Mouse (Mus musculus) adrenal gland, postnatal 25 days (tissue): ENCODE data around the gene Mrps5. TPM values are rescaled to one million over a fixed set of nuclear protein-coding genes. Genes with fewer than 3 reads are reported as not detected.

Source experiments
- DNase-seq: peaks from one replicate; pipeline ENCODE4 v3.0.0; 2021; ENCODE audit warnings: mixed read lengths
- total RNA-seq: library from RNA; stranded (reverse); gene quantifications from 2 replicates; pipeline ENCODE4 v1.2.3, GENCODE M21; 2021

Gene Mrps5
- total RNA-seq, 1 experiment from 2014 or later: 98.4 TPM

DNA sequence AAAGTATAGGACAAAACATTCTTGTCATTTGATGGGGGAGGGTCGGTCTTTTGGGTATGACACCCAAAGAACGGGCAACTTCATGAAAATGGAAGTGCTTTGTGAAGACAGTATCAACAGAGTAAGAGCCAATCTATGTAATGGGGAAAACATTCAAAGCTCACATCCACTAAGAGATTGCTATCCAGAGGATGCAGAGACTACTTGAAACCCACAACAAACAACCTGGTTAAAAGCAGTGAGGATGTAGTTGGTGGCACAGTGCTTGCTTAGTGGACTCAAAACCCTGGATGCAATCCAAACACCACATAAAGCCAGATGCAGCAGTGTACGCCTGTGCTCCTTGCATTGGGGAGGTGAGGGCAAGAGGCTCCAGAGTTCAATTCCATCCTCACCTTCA is 32.3 kb downstream of the Mrps5 start:
- no peak for DNase-seq

DNA sequence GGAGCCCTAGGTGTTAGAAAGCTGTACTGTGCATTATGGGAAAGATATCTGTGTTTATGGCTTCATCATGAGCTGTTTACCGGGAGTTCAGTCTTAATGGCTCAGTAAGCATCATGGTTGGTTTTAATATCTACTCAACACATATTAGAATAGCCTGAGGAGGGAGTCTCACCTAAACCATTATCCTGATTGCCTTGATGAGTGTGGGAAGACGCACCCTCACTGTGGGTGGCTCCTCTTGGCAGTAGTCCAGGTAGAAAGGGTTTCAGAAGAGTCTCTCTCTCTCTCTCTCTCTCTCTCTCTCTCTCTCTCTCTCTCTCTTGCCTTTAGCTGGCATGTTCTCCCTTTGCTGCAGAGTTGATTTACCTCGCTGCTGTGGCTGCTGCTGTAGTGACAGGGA is 35.0 kb downstream of the Mrps5 start:
- no peak for DNase-seq

DNA sequence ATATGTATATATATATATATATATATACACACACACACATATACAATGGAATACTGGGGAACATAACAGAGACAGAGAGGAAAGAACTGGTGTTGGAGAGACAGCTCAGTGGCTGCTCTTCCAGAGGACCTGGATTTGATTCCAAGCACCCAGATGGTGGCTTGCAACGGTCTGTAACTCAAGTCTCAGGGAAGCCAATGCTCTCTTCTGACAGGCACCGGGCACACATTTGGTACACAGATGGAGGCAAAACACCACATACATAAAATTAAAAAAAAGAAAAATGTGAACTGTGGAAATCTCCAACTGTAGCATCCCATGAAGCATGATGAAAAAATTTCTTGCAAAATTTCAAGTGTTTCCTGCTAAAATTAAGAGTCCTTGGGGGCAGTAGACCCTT is 37.8 kb downstream of the Mrps5 start:
- DNase-seq: no peak

DNA sequence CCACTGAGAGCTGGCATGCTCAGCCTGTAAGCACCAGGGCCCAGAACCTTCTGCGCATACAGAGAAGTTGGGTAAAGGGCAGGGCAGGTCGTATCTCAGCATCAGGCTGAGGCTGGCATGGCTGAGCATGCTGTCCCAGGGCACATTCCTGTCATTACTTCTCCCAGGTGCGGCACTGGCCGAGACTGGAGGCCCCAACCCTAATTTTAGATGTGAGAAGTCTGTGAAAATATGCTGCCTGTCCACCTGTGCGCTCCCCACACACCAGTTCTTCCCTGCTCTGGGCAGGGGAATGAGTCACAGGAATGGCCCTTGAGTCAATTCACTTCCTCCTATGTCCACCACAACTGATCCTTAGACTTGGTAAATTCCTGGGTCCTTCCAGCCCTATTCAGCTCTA is 38.6 kb downstream of the Mrps5 start:
- no peak for DNase-seq

DNA sequence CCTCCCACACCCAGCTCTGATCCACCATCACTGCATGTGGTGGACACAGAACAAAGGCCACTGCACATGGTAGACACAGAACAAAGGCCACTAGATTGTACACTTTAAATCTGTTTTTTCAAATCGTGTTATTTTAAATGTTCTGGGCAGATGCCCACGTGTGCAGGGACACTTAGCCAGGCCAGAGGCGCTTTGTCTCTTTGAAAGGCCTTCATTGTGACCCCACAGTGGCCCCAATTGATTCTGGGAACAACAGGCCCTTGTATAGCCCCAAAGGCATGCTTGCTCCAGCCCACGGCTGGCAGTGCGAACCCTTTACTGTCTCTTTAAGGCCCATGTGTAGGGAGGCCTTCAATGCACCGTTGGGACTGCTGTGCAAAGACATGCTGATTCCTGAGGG is 40.3 kb downstream of the Mrps5 start:
- no peak for DNase-seq

DNA sequence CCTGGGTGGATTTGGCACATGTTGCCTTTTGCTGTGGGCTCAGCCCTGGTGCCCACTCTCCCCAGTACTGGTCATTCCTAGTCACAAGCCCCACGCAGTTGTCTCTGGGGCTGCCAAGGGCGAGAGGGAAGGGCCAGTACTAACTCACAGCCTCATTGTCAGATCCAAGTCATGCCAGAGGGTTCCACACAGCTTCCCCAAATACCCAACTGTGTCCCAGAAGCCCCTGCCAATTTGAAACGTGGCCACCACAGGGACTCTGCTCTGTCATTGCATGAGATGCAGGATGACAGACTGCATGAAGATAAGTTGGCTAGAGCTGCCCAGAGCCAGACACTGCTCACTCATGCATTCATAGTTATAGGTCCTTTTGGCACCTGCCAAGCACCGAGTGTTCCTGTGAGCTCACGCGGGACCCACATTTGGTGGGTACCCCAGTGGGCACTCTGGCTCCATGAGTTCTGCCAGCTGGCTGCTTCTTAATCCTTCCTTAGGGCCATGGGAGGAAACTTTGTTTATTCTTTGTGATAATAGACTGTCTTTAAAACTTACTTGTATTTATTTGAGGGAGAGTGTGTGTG is 41.1 kb downstream of the Mrps5 start:
- no peak for DNase-seq

DNA sequence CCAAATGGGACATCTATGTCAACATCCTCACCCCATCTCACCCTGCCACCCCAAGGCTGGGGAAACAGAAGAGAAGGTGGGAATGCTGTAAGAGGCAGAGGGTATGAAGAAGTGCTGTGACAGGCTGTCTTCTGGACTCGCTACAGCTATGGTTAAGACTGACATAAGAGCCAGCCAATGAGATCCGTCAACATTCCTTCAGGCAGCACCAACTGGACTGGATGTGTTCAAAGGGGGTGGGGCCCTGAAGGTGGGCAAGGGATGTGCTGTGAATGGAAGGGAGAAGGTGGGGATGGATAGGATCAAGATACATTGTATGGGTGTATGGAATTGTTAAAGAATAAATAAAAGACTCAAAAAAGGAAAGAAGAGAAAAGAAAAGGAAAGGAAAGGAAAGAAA is 45.6 kb downstream of the Mrps5 start:
- DNase-seq: no peak

DNA sequence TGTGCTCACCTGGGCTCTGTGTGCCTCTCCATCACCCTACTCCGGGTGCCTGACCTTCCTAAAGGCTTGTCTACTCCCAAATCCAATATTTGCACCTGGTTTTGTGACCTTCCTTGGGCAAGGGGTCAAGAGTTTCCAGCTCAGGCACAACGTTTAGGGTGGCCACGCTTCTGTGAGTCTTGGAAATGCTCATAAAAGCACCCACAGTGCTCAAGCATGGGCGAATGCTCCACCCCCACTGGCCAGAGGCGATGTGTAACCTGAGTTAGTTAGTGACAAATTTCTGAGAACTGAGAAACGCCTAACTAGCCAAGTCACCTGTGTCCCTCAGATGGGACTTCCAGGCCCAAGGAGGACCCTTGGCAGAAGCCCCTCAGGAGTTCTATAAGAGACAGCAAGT is 48.6 kb downstream of the Mrps5 start:
- DNase-seq: no peak

DNA sequence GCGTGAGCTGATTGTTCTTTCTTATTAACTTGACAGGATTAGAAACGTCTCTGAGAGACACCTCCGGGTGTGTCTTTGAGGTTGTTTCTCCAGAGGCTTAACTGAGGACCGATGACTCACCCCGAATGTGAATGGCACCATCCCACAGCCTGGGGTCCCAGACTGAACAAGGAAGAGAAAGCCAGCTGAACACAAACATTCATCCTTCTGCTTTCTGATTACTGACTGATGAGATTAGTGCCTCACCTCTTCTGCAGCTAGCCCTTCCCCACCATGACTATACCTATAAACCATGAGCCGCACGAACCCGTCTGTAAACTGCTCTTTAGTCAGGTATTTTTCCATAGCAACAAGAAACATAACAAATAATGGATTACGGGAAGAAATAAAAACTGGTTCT is 52.0 kb downstream of the Mrps5 start:
- DNase-seq: no peak

DNA sequence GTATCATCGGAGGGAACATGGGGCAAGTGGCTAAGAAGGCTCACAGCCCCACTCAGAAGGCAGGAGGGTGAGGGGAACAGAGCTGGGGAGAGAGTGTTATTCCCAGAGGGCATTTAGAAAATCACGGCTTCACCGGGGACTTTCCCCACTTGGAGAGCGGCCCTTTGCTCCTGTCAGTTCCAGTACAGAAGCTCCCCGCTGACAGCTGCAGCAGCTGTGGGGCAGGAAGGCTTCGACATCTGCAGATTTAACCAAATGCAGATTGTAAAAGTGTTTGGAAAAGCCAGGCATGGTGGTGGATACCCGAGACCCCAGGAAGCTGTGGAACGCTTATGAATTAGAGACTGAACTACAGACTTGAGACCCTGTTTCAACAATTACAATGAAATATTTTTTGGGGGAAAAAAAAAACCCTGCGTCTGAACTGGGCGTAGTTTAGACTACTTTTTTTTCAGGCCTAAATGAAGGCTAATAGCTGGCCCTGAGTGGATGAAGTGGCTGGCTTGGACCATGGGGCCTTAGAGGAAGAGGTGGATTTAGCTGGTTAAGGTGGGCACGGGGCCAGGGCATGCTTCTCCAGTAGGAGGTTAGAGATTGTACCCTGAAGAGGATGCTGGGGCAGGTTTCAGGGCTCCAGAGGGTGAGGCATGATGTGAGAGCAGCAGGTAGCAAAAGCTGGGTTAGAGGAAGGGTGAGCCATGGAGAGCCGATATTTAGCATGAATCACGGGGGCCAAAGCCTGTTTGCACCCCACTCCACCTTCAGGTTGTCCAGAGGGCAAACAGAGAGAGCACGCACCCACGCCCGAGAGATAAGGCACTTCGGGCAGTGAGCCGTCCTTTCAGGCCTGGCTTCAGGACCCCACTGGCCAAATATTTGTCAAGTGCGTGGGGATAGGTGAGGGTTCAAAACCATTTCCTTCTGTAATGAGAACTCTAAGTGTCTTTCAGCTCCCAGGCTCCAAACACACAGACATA is 57.0 kb downstream of the Mrps5 start:
- no peak for DNase-seq

DNA sequence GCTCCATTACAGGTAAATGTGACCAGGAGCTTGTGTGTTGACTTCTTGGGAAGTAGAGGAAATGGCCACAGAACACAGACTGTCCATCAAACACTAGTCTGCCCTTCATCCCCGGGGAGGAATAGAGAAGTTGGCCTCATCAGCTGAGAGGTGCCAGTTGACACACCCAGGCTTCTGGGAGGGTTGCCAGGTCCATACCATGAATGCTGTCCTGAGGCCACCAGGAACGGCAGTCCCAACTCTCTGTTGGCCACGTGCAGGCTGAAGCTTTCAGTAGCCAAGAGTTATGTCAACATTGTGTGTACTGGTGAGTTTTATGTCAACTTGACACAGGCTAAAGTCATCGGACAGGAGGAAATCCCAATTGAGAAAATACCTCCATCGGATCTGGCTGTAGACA is 59.9 kb downstream of the Mrps5 start:
- DNase-seq: no peak

DNA sequence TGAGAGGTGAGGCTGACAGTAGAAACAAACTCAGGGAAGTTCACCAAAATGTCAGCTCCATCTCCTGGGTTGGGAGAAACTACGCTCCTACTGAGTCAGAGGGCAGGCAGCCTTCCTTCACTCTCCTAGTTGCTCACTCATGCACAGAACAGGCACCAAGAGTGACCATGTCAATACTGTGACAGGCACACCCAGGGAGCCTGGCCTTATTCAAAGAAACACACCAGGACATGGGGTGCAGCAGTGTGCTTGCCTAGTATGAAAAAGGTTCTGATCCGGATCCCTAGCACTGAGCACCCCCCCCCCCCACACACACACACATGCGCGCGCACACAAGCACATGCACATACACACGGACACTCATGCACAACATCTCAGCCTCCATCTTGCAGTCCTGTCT is 61.1 kb downstream of the Mrps5 start:
- DNase-seq: no peak

DNA sequence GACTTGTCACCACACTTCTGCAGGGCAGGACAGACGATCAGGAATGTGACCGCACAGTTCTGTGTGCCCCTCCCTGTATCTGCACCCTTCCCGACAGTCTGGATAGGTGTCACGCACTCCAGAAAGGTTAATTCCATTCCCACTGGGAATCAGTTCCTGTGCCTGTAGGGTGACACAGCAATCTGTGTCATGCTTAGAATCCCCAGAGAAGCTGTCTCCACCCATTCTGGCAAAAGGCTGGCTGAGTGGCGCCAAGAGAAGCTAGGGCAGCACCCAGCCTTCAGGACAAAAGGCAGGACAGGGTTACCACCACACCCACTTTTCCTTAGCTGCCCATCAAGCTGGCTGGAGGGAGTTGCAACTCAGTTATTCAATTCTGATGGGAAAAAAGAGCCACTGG is 62.9 kb downstream of the Mrps5 start:
- peak; percentile 24 for DNase-seq

DNA sequence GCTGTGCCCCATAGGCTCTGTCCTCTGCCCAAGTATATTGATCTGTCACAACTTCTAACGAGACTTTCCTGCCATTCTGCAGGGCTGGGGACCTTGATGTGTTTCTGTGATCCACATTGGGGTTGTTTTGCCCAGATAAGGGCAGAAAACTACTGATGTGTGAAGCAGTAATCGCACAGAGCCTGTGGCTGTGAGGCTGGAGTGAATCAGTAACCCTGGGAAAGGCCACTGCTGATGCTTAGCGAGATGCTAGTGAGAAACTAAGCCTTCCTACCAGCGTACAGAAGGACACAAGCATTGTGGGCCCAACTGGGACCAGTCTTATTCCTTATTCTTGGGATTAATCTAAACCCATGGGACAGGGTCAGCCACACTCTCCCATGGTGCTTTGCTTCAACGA is 64.6 kb downstream of the Mrps5 start:
- DNase-seq: no peak

DNA sequence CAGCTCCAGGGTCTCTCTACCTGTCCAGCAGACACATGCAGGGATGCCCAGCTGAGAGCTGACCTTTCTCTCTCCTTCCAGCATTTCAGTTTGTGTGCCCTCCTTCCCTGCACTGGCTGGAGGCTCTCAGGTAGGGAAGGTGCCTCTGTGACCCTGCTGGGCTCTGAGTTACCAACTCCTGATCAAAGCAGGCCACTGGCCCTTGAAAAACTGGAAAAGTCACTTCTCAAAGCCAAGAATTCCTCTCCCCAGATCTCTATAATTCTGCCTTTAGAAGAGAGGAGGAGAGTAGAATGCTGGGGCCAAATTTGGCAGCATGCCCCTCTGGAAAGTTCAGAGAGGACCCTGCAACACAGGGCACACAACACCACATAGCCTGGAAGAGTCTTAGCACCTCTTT is 65.3 kb downstream of the Mrps5 start:
- no peak for DNase-seq

DNA sequence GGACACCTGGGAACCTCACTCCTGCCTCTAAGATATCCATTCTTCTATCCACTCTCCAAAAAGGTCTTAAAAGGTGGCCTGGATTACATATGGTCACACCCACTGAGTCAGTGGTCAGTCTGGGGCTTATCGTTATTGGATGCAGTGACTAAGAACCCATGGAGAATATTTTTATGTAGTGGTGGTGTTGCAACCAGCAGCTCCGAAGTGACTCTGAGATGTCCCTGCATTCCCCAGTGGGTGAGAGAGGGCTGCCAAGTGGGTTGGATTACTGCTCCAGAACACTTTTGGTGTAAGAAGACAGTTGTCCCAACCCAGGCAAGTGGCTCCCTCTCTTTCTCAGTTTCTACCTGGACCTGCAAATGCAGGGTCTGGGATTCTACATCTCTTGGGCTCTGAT is 65.8 kb downstream of the Mrps5 start:
- no peak for DNase-seq

DNA sequence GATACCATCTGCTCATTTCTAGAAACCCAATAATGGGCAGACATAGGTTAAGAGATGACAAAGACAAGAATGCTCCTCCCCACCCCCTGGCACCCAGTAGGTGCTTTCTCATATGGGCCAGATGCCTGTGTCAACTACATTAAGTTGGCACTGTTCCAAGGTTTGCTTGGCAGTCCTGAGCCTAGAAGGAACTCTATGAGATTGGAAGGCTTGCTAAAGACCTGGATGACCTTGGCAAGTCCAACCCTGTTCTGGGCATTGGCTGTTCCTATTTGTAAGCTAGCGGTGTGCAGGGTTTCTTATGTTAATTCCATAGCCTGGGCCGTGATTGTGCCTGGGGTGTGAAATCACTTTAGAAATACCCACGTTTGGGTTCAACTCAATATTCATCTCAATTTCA is 67.8 kb downstream of the Mrps5 start:
- DNase-seq: no peak

DNA sequence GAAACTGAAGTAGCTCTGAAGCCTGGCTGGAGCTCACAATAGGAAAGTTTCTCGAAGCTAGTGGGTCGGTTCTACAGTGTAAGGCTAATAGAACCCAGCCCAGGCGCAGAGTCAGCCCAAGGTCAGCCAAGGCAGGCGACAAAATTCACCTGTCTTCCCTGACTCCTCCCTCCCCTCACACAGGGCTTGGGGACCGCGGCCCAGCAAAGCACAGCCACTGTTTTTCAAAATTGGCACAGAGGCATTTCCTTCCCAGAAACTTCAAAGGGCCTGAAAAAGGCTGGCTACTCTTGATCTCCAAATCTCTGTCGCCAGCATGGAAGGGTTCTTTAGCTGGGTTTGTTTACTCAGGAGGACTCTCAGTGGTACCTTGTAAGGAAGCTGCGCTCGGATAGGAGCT is 68.4 kb downstream of the Mrps5 start:
- no peak for DNase-seq

DNA sequence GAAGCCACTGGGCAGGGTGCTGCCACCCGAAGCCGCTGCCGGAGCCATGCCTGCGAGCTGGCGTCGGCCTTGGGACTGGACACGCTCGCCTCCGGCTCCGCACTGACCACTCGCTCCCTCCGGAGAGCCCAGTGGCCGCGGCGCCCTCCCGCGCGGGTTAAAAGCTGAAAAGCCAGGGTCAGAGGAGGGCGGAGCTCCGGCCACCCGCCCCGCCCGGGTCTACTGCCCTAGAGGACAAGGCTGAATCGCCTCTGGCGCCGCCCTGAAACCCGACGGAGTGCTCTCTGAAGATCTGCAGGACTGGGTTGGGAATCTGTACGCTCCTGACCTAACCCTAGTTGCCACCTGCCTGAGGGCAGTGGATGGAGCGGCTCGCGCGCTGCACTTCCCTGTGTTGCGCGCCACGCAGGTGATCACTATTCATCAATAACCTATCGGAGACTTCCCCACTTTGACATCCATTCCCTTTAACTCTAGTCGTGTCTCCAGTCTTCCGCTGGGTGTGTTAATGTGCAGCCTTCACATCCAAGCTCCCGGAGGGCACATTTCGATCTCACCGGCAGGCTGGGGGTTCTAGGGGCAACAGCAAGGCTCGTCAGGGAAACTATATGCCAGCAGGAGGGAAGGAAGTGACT is 69.2 kb downstream of the Mrps5 start, which contains the start of gene Mal:
Mal (minus strand) TSS at position 610 of the 635 bp plus-strand sequence.
- DNase-seq: peak; percentile 78
